Mouse (Mus musculus) lung, adult 2 months (tissue): ENCODE measurements around the gene Asic2. TPM values are rescaled to one million over a fixed set of nuclear protein-coding genes. Genes with fewer than 3 reads are reported as not detected.

Source experiments
- DNase-seq: peaks from one replicate; pipeline ENCODE4 v3.0.0; 2022
- H3K4me1 ChIP-seq: fragments of 200-500 bp; 2 replicates; pipeline ENCODE4 v1.6.1; 2011; ENCODE audit warnings: low read length; ENCODE audit not compliant: control insufficient read depth, insufficient read depth
- H3K4me3 ChIP-seq: fragments of 200-500 bp; replicated peaks from 2 replicates; pipeline ENCODE3; 2011; ENCODE audit warnings: low read depth, mild to moderate bottlenecking, control low read depth, low read length; ENCODE audit errors: extremely low read depth
- CTCF ChIP-seq: fragments of 200-500 bp; IDR thresholded peaks from 2 replicates; pipeline ENCODE4 v1.5.1; 2011; ENCODE audit warnings: mild to moderate bottlenecking, low read length, control low read depth; ENCODE audit not compliant: insufficient read depth
- POLR2A ChIP-seq: fragments of 200-500 bp; IDR thresholded peaks from 2 replicates; pipeline ENCODE4 v1.6.1; 2011; ENCODE audit warnings: low read depth, mild to moderate bottlenecking, control low read depth, low read length, borderline replicate concordance; ENCODE audit errors: extremely low read depth
- WGBS: fragments of 180-500 bp; shearing (Covaris S2); methylation state at CpG from one replicate; pipeline ENCODE4 v1.1.7; 2018; 5-methylcytosine and 5-hydroxymethylcytosine counted together
- polyA plus RNA-seq: library from polyadenylated mRNA; depleted of rRNA; stranded (reverse); fragments of >200 nt; gene quantifications from 2 replicates; pipeline ENCODE4 v1.2.3, GENCODE M21; 2012

The Asic2 gene
- polyA plus RNA-seq, 1 experiment, result 0.04 TPM

DNA sequence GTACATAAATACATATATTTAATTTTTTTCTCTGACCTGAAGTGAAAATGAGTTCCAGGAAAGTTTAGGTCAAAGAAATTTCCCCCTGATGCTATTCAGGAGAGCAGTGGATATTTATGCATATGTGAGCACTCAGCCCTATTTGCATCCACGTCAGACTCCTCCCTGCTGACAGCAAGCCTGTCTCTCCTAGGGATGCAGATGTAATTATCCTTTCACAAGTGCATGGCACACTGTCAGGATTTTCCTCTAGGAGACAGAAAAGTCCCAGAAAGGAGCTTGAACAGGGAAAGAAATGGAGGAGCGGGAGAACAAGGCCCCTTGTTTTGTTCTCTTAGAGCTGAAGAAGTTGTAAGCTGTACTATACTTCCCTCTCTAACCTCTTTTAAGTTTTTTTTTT lies 287.7 kb downstream of the Asic2 start:
- H3K4me3 ChIP-seq, result no peak overlapping the region
- no peaks in the 10 kb centered on the region for H3K4me1 ChIP-seq
- 80% methylated on average over 2 of the region's 2 CpGs for WGBS
- no peak for DNase-seq
- no peak for TF ChIP-seq POLR2A
- TF ChIP-seq CTCF, result no peak

DNA sequence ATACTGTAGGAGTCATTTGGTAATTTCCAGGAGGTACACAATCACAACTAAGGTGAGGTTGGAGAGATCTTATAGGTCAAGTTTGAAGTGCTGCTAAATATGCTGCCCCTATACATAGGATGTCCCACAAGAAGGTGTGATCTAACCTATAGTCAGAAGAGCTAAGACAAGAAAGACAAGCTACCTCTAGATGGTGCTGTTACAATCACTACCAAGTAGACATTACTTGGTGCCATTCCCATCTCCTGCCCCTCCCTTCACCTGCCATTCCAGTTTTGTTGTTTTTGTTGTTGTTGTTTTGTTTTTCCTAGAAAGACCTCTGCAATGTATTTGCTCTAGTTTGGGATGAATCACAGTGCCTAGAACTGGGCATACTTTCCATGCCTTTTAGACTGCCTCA lies 296.5 kb downstream of the Asic2 start:
- no peaks in the 10 kb centered on the region for H3K4me1 ChIP-seq
- TF ChIP-seq POLR2A, result no peak
- no peak for TF ChIP-seq CTCF
- no peak for DNase-seq

DNA sequence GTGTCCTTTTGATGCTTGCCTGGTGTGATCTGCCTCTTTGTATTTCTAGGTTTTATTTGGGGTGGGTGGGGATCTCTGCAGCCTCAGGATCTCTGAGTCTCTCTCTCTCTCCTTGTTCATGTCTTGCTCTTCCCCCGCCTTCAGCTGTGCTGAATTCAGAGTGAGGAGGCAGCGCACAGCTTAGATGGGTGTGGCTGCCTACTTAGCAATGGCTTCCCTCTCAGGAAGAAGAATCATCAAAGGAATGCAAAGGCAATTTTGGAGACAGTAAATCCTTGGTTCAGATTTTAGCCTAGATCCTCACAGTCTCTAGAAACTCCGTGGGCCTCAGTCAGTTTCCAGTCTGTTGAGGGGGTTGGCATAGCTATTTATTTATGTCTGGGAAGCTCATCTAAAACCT lies 297.8 kb downstream of the Asic2 start:
- TF ChIP-seq CTCF, result no peak
- TF ChIP-seq POLR2A, result no peak
- Histone ChIP-seq H3K4me1 (no peaks in the 10 kb centered on the region), H3K4me3 (no peak overlapping the region)
- 67% methylated on average over 3 of the region's 3 CpGs for WGBS
- no peak for DNase-seq

More for the DNA sequence above, 296.5 kb downstream of the Asic2 start:
- H3K4me3 ChIP-seq, result no peak overlapping the region

DNA sequence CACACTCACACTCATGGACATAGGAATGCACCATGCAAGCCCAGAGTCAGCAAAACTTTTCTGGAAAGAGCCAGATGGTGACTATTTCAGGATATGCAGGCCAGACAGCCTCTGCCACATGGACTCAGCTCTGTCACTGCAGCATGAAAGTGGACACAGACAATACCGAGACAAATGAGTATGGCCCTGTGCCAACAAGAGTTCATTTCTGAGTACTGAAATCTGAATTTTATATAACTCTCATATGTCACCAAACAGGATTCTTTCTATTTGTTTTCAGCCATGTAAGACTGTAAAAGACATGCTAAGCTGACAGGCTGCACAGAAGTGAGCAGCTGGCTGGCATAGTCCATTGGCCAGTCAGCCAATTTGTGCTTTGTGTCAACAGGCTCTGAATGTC lies 309.4 kb downstream of the Asic2 start:
- 44% methylated on average over 1 of the region's 1 CpGs for WGBS

DNA sequence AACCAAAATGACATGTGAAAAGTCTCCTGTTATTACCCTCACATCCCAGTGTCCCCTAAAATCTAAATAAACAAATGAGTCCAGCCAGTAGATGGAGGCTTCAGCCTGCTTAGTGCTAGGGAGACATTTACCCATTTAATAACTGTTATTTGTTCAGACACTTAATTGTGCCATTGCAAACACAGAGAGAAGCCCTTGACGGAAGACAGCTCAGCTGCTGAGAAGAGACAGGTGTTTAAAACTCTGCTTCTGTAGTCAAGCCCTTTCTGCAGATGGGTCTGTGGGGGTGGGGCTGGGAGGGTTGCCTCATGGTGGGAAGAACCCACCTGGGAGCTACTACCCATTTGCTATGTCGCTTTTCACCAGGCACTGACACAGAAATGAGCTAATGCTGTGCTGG lies 311.1 kb downstream of the Asic2 start:
- DNase-seq, result no peak
- H3K4me3 ChIP-seq, result no peak overlapping the region
- TF ChIP-seq POLR2A, result no peak
- TF ChIP-seq CTCF, result no peak
- no peaks in the 10 kb centered on the region for H3K4me1 ChIP-seq
- 44% methylated on average over 2 of the region's 2 CpGs for WGBS

More for the DNA sequence above, 309.4 kb downstream of the Asic2 start:
- TF ChIP-seq CTCF (no peak), POLR2A (no peak)
- no peak for DNase-seq
- no peaks in the 10 kb centered on the region for H3K4me1 ChIP-seq
- H3K4me3 ChIP-seq, result no peak overlapping the region

- Histone ChIP-seq H3K4me3 (no peak overlapping the region), H3K4me1 (no peaks in the 10 kb centered on the region)
- DNase-seq, result no peak
- TF ChIP-seq CTCF, result no peak
- TF ChIP-seq POLR2A, result no peak
- 28% methylated on average over 4 of the region's 4 CpGs for WGBS
These were observed 320.4 kb downstream of the Asic2 start for GRCm38 (mm10) chr11:81647828-81648227.

DNA sequence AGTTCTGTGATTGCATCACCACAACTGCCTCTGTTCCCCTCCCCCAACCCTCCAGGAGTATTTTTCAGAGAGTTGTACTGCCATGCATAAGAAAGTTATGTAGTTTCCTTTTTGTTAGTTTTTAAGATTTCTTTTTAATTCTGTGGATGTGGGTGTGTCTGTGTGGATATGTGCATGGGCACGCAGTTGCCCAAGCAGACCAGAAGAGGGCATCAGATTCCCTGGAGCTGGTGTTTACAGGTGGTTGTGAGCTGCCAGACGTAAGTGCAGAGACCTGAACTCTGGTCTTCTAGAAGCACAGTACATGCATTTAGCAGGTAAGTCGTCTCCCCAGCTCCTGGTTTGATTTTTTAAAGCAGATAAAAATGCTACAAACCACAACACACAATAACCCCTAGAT lies 322.7 kb downstream of the Asic2 start:
- no peak for DNase-seq
- TF ChIP-seq POLR2A (no peak), CTCF (no peak)
- 81% methylated on average over 3 of the region's 3 CpGs for WGBS
- Histone ChIP-seq H3K4me3 (no peak overlapping the region), H3K4me1 (no peaks in the 10 kb centered on the region)

GRCm38 (mm10) chr11:81636356-81636755 lies 331.9 kb downstream of the Asic2 start:
- 84% methylated on average over 9 of the region's 9 CpGs for WGBS
- no peaks in the 10 kb centered on the region for H3K4me1 ChIP-seq
- no peak for DNase-seq
- TF ChIP-seq POLR2A (no peak), CTCF (no peak)
- H3K4me3 ChIP-seq, result no peak overlapping the region

- TF ChIP-seq POLR2A (no peak), CTCF (peak; percentile 62)
- 57% methylated on average over 25 of the region's 25 CpGs for WGBS
- no peak for DNase-seq
These were observed 333.6 kb downstream of the Asic2 start for GRCm38 (mm10) chr11:81634360-81635350.

DNA sequence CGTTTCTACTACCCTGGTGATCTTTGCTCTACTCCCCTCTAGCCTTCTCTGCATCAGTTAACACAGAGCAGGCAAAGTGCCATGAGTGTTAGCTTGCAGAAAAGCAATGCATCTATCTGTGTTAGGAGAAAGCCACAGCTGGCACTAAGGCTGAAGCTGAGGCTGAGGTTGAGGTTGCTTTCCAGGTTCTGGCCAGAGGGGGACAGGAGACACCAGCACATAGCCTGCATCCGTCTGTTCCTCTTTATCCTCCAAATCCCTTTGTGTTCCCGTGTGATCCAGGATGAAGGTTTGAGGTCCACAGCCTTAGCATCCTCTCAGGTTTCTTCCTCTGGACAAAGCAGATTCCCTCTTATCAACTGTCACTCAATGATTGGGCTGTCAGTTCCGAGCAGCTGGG lies 343.1 kb downstream of the Asic2 start:
- H3K4me1 ChIP-seq, result no peaks in the 10 kb centered on the region
- H3K4me3 ChIP-seq, result no peak overlapping the region
- 53% methylated on average over 4 of the region's 4 CpGs for WGBS
- TF ChIP-seq POLR2A (no peak), CTCF (no peak)
- no peak for DNase-seq

More at GRCm38 (mm10) chr11:81634360-81635350, 333.6 kb downstream of the Asic2 start:
- no peaks in the 10 kb centered on the region for H3K4me1 ChIP-seq
- no peak overlapping the region for H3K4me3 ChIP-seq

DNA sequence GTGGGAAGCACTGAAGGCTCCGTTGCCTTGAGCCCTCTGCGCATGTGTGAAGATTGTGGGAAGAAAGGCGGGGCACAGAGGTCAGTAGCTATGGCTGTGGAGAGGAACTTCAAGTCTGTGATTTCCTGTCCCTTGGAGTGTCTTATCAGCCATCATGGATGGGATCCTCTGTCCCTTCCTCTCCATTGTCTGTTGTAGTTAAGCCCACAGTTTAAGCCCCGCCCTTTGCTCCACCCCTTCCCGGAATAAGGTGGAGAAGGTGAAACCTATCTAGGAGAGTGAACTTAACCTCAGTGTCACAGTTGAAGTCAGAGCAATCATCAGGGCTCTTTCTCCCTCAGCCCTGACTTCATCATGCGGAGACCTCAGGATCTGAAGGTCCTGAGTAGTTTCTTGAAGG lies 347.7 kb downstream of the Asic2 start:
- WGBS, result 49% methylated on average over 6 of the region's 6 CpGs
- no peak for DNase-seq

More for the DNA sequence above, 347.7 kb downstream of the Asic2 start:
- TF ChIP-seq CTCF (no peak), POLR2A (no peak)
- Histone ChIP-seq H3K4me3 (no peak overlapping the region), H3K4me1 (no peaks in the 10 kb centered on the region)
